Mouse (Mus musculus): ENCODE results near the gene Pqlc2. TPM values are rescaled to one million over a fixed set of nuclear protein-coding genes. Genes with fewer than 3 reads are reported as not detected.

Pqlc2 gene
- polyA plus RNA-seq, 1 experiment from 2014 or later, result 16.7 TPM

- Histone ChIP-seq H3K27ac (0 out of 2 replicates have a peak overlapping the region, but pooled peaks have one; percentile 92), H3K4me1 (peaks cover 81% of the 10 kb centered on the region), H3K27me3 (no peaks in the 10 kb centered on the region), H3K36me3 (peaks cover 37% of the 10 kb centered on the region), H3K4me3 (no peak overlapping the region), H3K4me2 (no peak overlapping the region), H3K9me3 (no peaks in the 10 kb centered on the region), H3K9ac (no peak overlapping the region)
- WGBS, result 41% methylated on average over 8 of the region's 8 CpGs
- no peak for ATAC-seq (ENCODE audit: insufficient number of reproducible peaks, low FRiP score, low TSS enrichment, low read depth)
Measured at GRCm38 (mm10) chr4:139256708-139257107, 53.8 kb downstream of the Pqlc2 start.

- ATAC-seq (ENCODE audit: insufficient number of reproducible peaks, low FRiP score, low TSS enrichment, low read depth), result no peak
- Histone ChIP-seq H3K27me3 (no peaks in the 10 kb centered on the region), H3K36me3 (peaks cover 32% of the 10 kb centered on the region), H3K27ac (no peak overlapping the region), H3K9ac (no peak overlapping the region), H3K4me3 (no peak overlapping the region), H3K9me3 (no peaks in the 10 kb centered on the region), H3K4me1 (peaks cover 82% of the 10 kb centered on the region), H3K4me2 (no peak overlapping the region)
- WGBS, result 70% methylated on average over 4 of the region's 4 CpGs
Measured at GRCm38 (mm10) chr4:139256146-139256545, 54.4 kb downstream of the Pqlc2 start.

GRCm38 (mm10) chr4:139253206-139253605 is 57.3 kb downstream of the Pqlc2 start:
- H3K36me3 ChIP-seq, result peaks cover 14% of the 10 kb centered on the region
- H3K4me3 ChIP-seq, result no peak overlapping the region
- peak overlapping the region; percentile 80; the same call in 1 of the 2 replicates for H3K27ac ChIP-seq
- peaks cover 86% of the 10 kb centered on the region for H3K4me1 ChIP-seq
- ATAC-seq (ENCODE audit: insufficient number of reproducible peaks, low FRiP score, low TSS enrichment, low read depth), result no peak; the same call in 1 of the 2 replicates
- H3K27me3 ChIP-seq, result no peaks in the 10 kb centered on the region
- WGBS, result 51% methylated on average over 9 of the region's 9 CpGs
- H3K4me2 ChIP-seq, result no peak overlapping the region
- no peak overlapping the region for H3K9ac ChIP-seq
- no peaks in the 10 kb centered on the region for H3K9me3 ChIP-seq

- Histone ChIP-seq H3K36me3 (peaks cover 5% of the 10 kb centered on the region), H3K4me2 (peak overlapping the region; percentile 19; the same call in 1 of the 2 replicates), H3K9ac (no peak overlapping the region), H3K27me3 (no peaks in the 10 kb centered on the region), H3K27ac (peak overlapping the region; percentile 80), H3K4me3 (no peak overlapping the region), H3K9me3 (no peaks in the 10 kb centered on the region), H3K4me1 (peaks cover 86% of the 10 kb centered on the region)
- 0 out of 2 replicates have a peak, but pooled peaks have one; percentile 42 for ATAC-seq (ENCODE audit: insufficient number of reproducible peaks, low FRiP score, low TSS enrichment, low read depth)
- WGBS, result 31% methylated on average over 22 of the region's 22 CpGs
Measured at GRCm38 (mm10) chr4:139252051-139252760, 58.3 kb downstream of the Pqlc2 start.

- Histone ChIP-seq H3K9ac (no peak overlapping the region), H3K9me3 (no peaks in the 10 kb centered on the region), H3K36me3 (no peaks in the 10 kb centered on the region), H3K4me3 (no peak overlapping the region), H3K27me3 (no peaks in the 10 kb centered on the region), H3K27ac (peak overlapping the region; percentile 80), H3K4me2 (no peak overlapping the region), H3K4me1 (peaks cover 86% of the 10 kb centered on the region)
- 55% methylated on average over 8 of the region's 8 CpGs for WGBS
- no peak for ATAC-seq (ENCODE audit: insufficient number of reproducible peaks, low FRiP score, low TSS enrichment, low read depth)
Measured at GRCm38 (mm10) chr4:139250886-139251285, 59.6 kb downstream of the Pqlc2 start.

- H3K27ac ChIP-seq, result peak overlapping the region; percentile 80
- H3K27me3 ChIP-seq, result no peaks in the 10 kb centered on the region
- 19% methylated on average over 5 of the region's 5 CpGs for WGBS
- no peaks in the 10 kb centered on the region for H3K9me3 ChIP-seq
- H3K4me1 ChIP-seq, result peaks cover 88% of the 10 kb centered on the region
- no peak overlapping the region for H3K4me2 ChIP-seq
- no peak overlapping the region for H3K4me3 ChIP-seq
- no peaks in the 10 kb centered on the region for H3K36me3 ChIP-seq
- ATAC-seq (ENCODE audit: insufficient number of reproducible peaks, low FRiP score, low TSS enrichment, low read depth), result no peak
- H3K9ac ChIP-seq, result no peak overlapping the region
Measured at GRCm38 (mm10) chr4:139250043-139250442, 60.5 kb downstream of the Pqlc2 start.

GRCm38 (mm10) chr4:139248736-139249135 is 61.8 kb downstream of the Pqlc2 start:
- Histone ChIP-seq H3K4me2 (no peak overlapping the region), H3K36me3 (no peaks in the 10 kb centered on the region), H3K9me3 (no peaks in the 10 kb centered on the region), H3K9ac (no peak overlapping the region), H3K27ac (peak overlapping the region; percentile 80; the same call in 1 of the 2 replicates), H3K4me1 (peaks cover 98% of the 10 kb centered on the region), H3K4me3 (no peak overlapping the region), H3K27me3 (no peaks in the 10 kb centered on the region)
- ATAC-seq (ENCODE audit: insufficient number of reproducible peaks, low FRiP score, low TSS enrichment, low read depth), result no peak
- 79% methylated on average over 5 of the region's 5 CpGs for WGBS

GRCm38 (mm10) chr4:139247966-139248365 is 62.5 kb downstream of the Pqlc2 start:
- no peaks in the 10 kb centered on the region for H3K27me3 ChIP-seq
- H3K4me3 ChIP-seq, result no peak overlapping the region
- H3K9me3 ChIP-seq, result no peaks in the 10 kb centered on the region
- ATAC-seq (ENCODE audit: insufficient number of reproducible peaks, low FRiP score, low TSS enrichment, low read depth), result no peak
- 52% methylated on average over 7 of the region's 7 CpGs for WGBS
- no peak overlapping the region for H3K9ac ChIP-seq
- 0 out of 2 replicates have a peak, but pooled peaks cover 1% of the 10 kb centered on the region for H3K36me3 ChIP-seq
- no peak overlapping the region for H3K4me2 ChIP-seq
- peaks cover 91% of the 10 kb centered on the region for H3K4me1 ChIP-seq
- H3K27ac ChIP-seq, result peak overlapping the region; percentile 80; the same call in 1 of the 2 replicates

- Histone ChIP-seq H3K4me3 (no peak overlapping the region), H3K4me2 (no peak overlapping the region), H3K4me1 (peaks cover 89% of the 10 kb centered on the region), H3K27me3 (no peaks in the 10 kb centered on the region), H3K9ac (no peak overlapping the region), H3K27ac (peak overlapping the region; percentile 24), H3K9me3 (no peaks in the 10 kb centered on the region), H3K36me3 (0 out of 2 replicates have a peak, but pooled peaks cover 11% of the 10 kb centered on the region)
- no peak for ATAC-seq (ENCODE audit: insufficient number of reproducible peaks, low FRiP score, low TSS enrichment, low read depth)
- WGBS, result 26% methylated on average over 7 of the region's 7 CpGs
Measured at GRCm38 (mm10) chr4:139246130-139246877, 64.2 kb downstream of the Pqlc2 start.

GRCm38 (mm10) chr4:139245534-139245933 is 65.0 kb downstream of the Pqlc2 start:
- 80% methylated on average over 2 of the region's 2 CpGs for WGBS
- Histone ChIP-seq H3K9ac (no peak overlapping the region), H3K9me3 (no peaks in the 10 kb centered on the region), H3K4me1 (peaks cover 89% of the 10 kb centered on the region), H3K4me3 (no peak overlapping the region), H3K4me2 (no peak overlapping the region), H3K27me3 (no peaks in the 10 kb centered on the region), H3K36me3 (0 out of 2 replicates have a peak, but pooled peaks cover 11% of the 10 kb centered on the region), H3K27ac (peak overlapping the region; percentile 24; the same call in 1 of the 2 replicates)
- ATAC-seq (ENCODE audit: insufficient number of reproducible peaks, low FRiP score, low TSS enrichment, low read depth), result no peak

- H3K27me3 ChIP-seq, result no peaks in the 10 kb centered on the region
- H3K36me3 ChIP-seq, result peaks cover 14% of the 10 kb centered on the region
- ATAC-seq (ENCODE audit: insufficient number of reproducible peaks, low FRiP score, low TSS enrichment, low read depth), result no peak
- H3K4me2 ChIP-seq, result no peak overlapping the region
- H3K4me3 ChIP-seq, result no peak overlapping the region
- WGBS, result 72% methylated on average over 6 of the region's 6 CpGs
- no peaks in the 10 kb centered on the region for H3K9me3 ChIP-seq
- H3K27ac ChIP-seq, result no peak overlapping the region
- peaks cover 89% of the 10 kb centered on the region for H3K4me1 ChIP-seq
- H3K9ac ChIP-seq, result no peak overlapping the region
Measured at GRCm38 (mm10) chr4:139244766-139245165, 65.7 kb downstream of the Pqlc2 start.

GRCm38 (mm10) chr4:139244176-139244575 is 66.3 kb downstream of the Pqlc2 start:
- Histone ChIP-seq H3K27ac (no peak overlapping the region), H3K9ac (no peak overlapping the region), H3K4me1 (peaks cover 85% of the 10 kb centered on the region), H3K9me3 (no peaks in the 10 kb centered on the region), H3K36me3 (peaks cover 18% of the 10 kb centered on the region), H3K4me2 (no peak overlapping the region), H3K4me3 (no peak overlapping the region), H3K27me3 (no peaks in the 10 kb centered on the region)
- ATAC-seq (ENCODE audit: insufficient number of reproducible peaks, low FRiP score, low TSS enrichment, low read depth), result no peak
- WGBS, result 72% methylated on average over 3 of the region's 3 CpGs
